Mouse (Mus musculus) G1E (cell line): ENCODE measurements around the gene Nfyc.

ENCODE experiments used
- CTCF ChIP-seq: IDR thresholded peaks from 2 replicates; pipeline ENCODE4 v1.5.1; 2012; ENCODE audit warnings: low read depth, low read length, inconsistent platforms, mixed read lengths
- GATA1 ChIP-seq: IDR thresholded peaks from 2 replicates; pipeline ENCODE4 v1.6.1; 2012; ENCODE audit warnings: borderline replicate concordance, low read length, inconsistent platforms, mixed read lengths
- GATA2 ChIP-seq: IDR thresholded peaks from 2 replicates; pipeline ENCODE4 v1.6.1; 2012; ENCODE audit warnings: low read depth, low read length, inconsistent platforms, borderline replicate concordance
- POLR2AphosphoS5 ChIP-seq: IDR thresholded peaks from 2 replicates; pipeline ENCODE4 v1.6.1; 2012; ENCODE audit warnings: low read depth, low read length, inconsistent platforms; ENCODE audit not compliant: insufficient replicate concordance
- TAL1 ChIP-seq: conservative IDR thresholded peaks from 2 replicates; pipeline ENCODE4 v1.6.1; 2012; ENCODE audit warnings: low read depth, low read length, inconsistent platforms, mixed read lengths

- no peak for TF ChIP-seq CTCF
- no peak for TF ChIP-seq TAL1
- TF ChIP-seq GATA2 = no peak
- no peak for TF ChIP-seq GATA1
- TF ChIP-seq POLR2AphosphoS5 = no peak
Measured at GRCm38 (mm10) chr4:120732737-120733136, 98.6 kb downstream of the Nfyc start.
